Mouse (Mus musculus) spleen, adult 18-20 months (tissue): Measurements from ENCODE around the gene Hsp90ab1.

ENCODE experiments used
- DNase-seq, 2 experiments: peaks; one replicate each; pipeline ENCODE4 v3.0.0; 2022; ENCODE audit warnings: mixed read lengths in 2 of 2

Hsp90ab1 gene

DNA sequence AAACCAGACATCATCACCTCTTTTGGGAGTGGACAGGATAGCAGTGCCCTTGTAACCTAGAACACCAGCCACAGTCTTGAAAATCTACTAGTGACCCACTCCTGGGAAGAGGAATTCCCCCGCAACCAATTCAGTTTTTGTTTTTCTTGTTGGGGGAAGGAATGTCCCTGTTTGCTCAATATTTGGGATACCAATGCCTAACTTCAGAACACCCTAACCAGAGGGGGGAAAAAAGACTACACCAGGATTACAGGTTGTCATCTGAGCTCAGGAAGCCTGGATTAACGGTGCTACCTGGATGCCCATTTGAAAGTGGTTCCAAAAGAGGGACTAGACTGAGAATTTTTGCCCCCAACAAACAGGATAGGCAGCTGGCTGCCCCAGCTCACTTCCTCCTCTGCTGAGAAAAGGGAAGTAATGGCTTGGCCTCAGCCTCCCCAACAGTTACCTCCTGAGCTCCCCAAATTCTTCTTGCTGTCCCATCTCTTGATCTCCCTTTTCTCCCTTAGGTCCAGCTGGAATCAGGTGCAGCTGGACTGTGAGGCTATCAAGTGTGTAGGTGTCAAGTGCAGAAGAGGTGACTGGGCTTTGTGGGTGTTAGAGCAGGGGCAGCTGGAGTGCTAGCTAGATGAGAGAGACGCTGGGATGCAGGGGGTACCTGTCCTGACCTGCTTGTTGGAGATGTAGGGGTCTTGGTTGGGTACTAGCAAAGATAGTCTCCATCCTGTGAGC lies 16.4 kb downstream of the Hsp90ab1 start:
- peak in 1 of 2 experiments; percentile 42 for DNase-seq

- DNase-seq, result no peak
These were observed 17.0 kb downstream of the Hsp90ab1 start for GRCm38 (mm10) chr17:45556107-45556489.

- DNase-seq, result peak; percentile 99 to 100
These were observed 17.5 kb downstream of the Hsp90ab1 start, which contains the start of gene Nfkbie for GRCm38 (mm10) chr17:45555452-45556106. TSS of gene Nfkbie (plus strand) at chr17:45555703.

- no peak for DNase-seq
These were observed 18.7 kb downstream of the Hsp90ab1 start for GRCm38 (mm10) chr17:45554420-45554819.

GRCm38 (mm10) chr17:45553065-45553464 lies 20.0 kb downstream of the Hsp90ab1 start:
- DNase-seq, result no peak

- DNase-seq, result peak; percentile 62 to 79
These were observed 21.1 kb downstream of the Hsp90ab1 start for GRCm38 (mm10) chr17:45551816-45552451.

GRCm38 (mm10) chr17:45551249-45551796 lies 21.7 kb downstream of the Hsp90ab1 start:
- DNase-seq, result no peak

DNA sequence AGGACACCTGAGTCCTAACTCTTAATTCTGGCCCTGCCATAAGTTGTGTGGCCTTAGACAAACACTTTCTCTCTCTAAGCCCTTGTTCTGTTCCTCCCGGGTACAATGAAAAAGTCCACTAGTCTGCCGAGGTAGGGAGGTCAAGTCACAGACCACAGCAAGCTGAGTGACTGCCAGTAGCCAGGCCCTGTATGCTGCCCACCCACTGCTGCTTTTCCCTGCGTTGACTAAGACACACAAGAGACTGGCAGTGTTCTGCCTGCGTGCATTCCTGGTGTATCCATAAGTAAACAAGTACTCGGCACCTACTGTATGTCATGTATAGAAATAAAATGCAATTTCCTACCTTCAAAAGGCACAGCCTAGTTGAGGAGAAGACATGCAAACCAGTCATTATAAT lies 22.8 kb downstream of the Hsp90ab1 start:
- DNase-seq, result no peak

- no peak for DNase-seq
These were observed 23.4 kb downstream of the Hsp90ab1 start, which contains the start of gene Tmem151b for GRCm38 (mm10) chr17:45549617-45550181. TSS of gene Tmem151b (minus strand) at chr17:45549677.

DNA sequence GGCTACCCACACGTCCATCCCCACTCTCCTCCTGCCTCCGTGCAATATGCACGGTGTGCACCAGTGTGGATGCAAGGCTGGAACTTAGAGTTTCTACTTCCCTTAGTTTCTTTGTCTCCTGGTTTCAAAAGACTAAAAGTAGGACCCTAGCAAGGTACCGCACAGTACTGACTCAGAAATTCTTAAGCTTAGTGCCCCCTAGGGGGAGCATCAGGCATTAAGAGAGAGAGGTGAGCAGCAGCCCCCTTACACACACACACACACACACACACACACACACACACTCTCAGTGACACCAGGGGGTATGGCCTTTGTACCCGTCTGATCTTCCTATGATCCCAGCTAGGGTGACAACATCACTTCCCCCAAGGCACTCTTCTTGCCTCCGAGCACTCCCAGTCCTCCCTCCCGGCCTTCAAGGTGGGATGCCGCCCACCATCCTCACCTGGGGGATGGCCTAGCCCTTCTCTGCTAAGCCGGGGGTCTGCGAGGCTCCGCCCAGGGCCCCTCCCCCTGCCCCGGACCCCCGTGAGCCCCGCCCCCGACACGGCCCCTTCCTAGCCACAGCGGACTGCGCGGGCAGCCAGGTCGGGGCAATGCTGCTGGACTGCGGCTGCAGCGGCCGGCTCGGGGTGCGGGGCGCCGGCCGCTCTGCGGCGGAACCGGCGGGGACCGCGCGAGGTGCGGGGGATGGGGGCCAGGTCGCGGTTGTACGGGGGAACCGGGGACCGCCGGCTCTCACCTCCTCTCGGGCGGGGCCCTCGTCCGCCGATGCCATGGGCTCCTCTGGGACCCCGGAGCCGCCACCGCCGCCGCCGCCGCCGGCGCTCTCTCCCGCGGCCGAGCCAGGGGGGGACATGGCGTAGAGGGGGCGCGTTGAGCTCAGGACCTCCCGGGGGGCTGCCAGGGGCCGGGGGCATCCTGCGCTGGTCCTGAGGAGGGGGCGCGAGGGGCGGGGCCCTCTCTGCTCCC lies 24.2 kb downstream of the Hsp90ab1 start:
- no peak for DNase-seq

- DNase-seq, result no peak
These were observed 25.4 kb downstream of the Hsp90ab1 start for GRCm38 (mm10) chr17:45547461-45548190.

DNA sequence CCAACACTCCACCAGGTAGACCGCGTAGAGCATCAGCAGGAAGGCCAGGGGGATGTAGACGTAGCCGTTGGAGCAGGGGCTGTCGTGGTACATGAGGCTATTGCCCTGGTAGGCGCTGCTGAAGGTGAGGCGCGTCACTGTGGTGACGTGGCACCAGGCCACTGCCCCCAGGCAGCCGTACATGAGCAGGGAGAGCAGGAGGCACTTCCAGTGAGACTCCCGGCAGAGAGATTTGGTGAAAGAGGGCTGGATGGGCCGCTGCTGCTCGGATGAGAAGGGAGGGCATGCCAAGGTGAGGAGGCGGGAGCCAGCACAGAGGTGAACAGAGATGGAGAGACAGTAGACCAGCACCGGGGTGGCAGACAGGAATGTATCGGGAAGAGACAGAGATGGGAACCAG lies 26.1 kb downstream of the Hsp90ab1 start:
- no peak for DNase-seq

GRCm38 (mm10) chr17:45545278-45545961 lies 27.7 kb downstream of the Hsp90ab1 start:
- no peak for DNase-seq

DNA sequence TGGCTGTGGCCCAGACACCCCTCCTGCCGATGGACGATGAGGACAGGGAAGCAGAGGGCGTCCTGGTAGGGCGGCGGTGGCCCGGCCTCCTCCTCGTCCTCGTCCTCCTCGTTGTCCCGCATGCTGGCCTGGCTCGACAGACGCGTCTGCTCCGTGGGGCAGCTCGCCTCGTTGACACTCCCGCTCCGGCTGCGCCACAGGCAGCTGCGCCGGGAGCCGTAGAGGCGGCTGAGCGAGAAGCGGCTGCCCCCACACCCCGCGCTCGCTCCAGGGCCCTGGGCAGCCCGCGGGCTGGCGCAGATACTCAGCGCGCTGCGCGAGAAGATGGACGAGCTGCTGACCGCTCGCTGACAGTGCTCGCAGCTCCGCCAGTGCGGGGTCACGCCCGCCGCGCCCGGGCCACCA lies 28.2 kb downstream of the Hsp90ab1 start:
- no peak for DNase-seq

GRCm38 (mm10) chr17:45544001-45544872 lies 28.8 kb downstream of the Hsp90ab1 start:
- no peak for DNase-seq

DNA sequence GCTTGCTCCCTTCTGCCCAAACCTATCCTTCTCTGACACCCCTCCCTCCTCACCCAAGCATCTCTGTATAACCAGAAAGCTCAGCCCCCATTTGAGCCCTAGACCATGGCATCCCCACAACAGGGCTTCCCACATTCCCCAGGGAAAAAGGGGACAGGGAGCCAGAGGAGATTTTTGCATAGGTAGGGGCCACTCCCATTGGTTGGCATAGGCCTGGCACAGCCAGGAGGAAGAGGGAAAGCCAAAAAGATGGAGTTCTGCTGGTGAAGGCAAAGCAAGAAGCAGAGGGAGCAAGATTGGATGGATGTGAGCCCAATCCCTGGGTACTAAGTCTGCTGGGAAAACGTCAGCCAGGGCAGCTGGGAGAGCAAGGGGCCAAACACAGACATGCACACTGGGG lies 30.0 kb downstream of the Hsp90ab1 start:
- no peak for DNase-seq

DNA sequence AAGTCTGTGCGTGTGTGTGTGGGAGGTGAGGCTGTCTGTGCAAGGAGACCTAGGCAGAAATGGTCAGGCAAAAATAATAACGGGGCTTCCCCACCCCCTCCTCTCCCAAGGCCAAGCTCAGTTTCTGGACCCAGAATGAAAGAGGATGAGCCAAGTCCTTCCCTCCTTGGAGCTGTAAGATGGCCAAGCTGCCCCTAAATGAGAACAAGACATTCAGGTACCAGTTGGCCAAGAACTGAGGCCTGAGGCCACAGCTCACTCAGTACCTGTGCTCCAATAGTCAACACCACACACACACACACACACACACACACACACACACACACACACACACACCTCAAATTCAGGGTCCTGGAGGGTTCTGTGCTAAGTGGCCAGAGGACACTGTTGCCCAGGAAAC lies 30.4 kb downstream of the Hsp90ab1 start:
- no peak for DNase-seq

GRCm38 (mm10) chr17:45542129-45542528 lies 30.9 kb downstream of the Hsp90ab1 start:
- DNase-seq, result no peak

GRCm38 (mm10) chr17:45539664-45540063 lies 33.4 kb downstream of the Hsp90ab1 start:
- DNase-seq, result no peak

- no peak for DNase-seq
These were observed 34.7 kb downstream of the Hsp90ab1 start for GRCm38 (mm10) chr17:45538394-45538793.
